In genomic region chr16:18416837-18417236, GRCm38 (mm10) we compare ENCODE assay signal across 8 mouse cellular contexts. TPM values are rescaled to one million over a fixed set of nuclear protein-coding genes. Genes with fewer than 3 reads are reported as not detected.
A peak's percentile ranks its signal among the peaks of the same experiment; 100 is the strongest.
DNase-seq lines count a peak whose midpoint lies in the region; ATAC-seq and TF ChIP-seq lines count a peak whose summit lies in the region.

No protein-coding gene starts in this region.

- H3K27ac ChIP-seq in heart, embryonic 10.5 days: peak overlapping the region; percentile 56; the same call in 1 of the 2 replicates
- H3K27ac ChIP-seq in midbrain, embryonic 15.5 days: no peak overlapping the region
- no peak overlapping the region for H3K27ac ChIP-seq in midbrain, embryonic 11.5 days (ENCODE audit: low read depth, low read length)
- H3K27ac ChIP-seq in hindbrain, embryonic 15.5 days (replicated peaks): peak overlapping the region; percentile 2
- peak overlapping the region; percentile 76 for H3K27ac ChIP-seq in olfactory bulb, adult 2 months (ENCODE audit: insufficient read depth, low read depth, low read length)

- no peak overlapping the region for H3K9ac ChIP-seq in midbrain, embryonic 15.5 days
- no peak overlapping the region for H3K9ac ChIP-seq in midbrain, embryonic 11.5 days (ENCODE audit: low read length)
- no peak overlapping the region for H3K9ac ChIP-seq in hindbrain, embryonic 15.5 days

- WGBS in heart, embryonic 10.5 days: 82% methylated on average over 3 of the region's 3 CpGs
- WGBS in midbrain, embryonic 15.5 days: 84% methylated on average over 3 of the region's 3 CpGs
- WGBS in midbrain, embryonic 11.5 days: 88% methylated on average over 3 of the region's 3 CpGs
- WGBS in hindbrain, embryonic 15.5 days: 83% methylated on average over 3 of the region's 3 CpGs
- WGBS in olfactory bulb, adult 2 months: 51% methylated on average over 3 of the region's 3 CpGs

- peaks cover 26% of the 10 kb centered on the region for H3K4me1 ChIP-seq in heart, embryonic 10.5 days
- 0 out of 2 replicates have a peak, but pooled peaks cover under 1% of the 10 kb centered on the region for H3K4me1 ChIP-seq in midbrain, embryonic 15.5 days
- H3K4me1 ChIP-seq in midbrain, embryonic 11.5 days (ENCODE audit: control insufficient read depth, insufficient read depth, low read length): no peaks in the 10 kb centered on the region
- H3K4me1 ChIP-seq in hindbrain, embryonic 15.5 days (replicated peaks): peaks cover 6% of the 10 kb centered on the region
- H3K4me1 ChIP-seq in olfactory bulb, adult 2 months (ENCODE audit: control insufficient read depth, insufficient read depth, low read length): peaks cover 18% of the 10 kb centered on the region

- TF ChIP-seq CTCF in olfactory bulb, adult 2 months (IDR thresholded peaks at IDR 0.05; ENCODE audit: insufficient read depth, low read depth, low read length): no peak

- intact Hi-C loops in heart, postnatal 14 days (cut with DNase I): no loop called here

- no peak overlapping the region for H3K4me2 ChIP-seq in midbrain, embryonic 15.5 days
- H3K4me2 ChIP-seq in midbrain, embryonic 11.5 days: no peak overlapping the region
- H3K4me2 ChIP-seq in hindbrain, embryonic 15.5 days: no peak overlapping the region

- H3K36me3 ChIP-seq in heart, embryonic 10.5 days: peaks cover 57% of the 10 kb centered on the region
- 0 out of 2 replicates have a peak, but pooled peaks cover 3% of the 10 kb centered on the region for H3K36me3 ChIP-seq in midbrain, embryonic 15.5 days (replicated peaks)
- H3K36me3 ChIP-seq in midbrain, embryonic 11.5 days (ENCODE audit: control insufficient read depth, insufficient read depth, low read length): no peaks in the 10 kb centered on the region
- peaks cover 8% of the 10 kb centered on the region; the same call in 1 of the 2 replicates for H3K36me3 ChIP-seq in hindbrain, embryonic 15.5 days

- no peak overlapping the region for H3K4me3 ChIP-seq in heart, embryonic 10.5 days
- H3K4me3 ChIP-seq in midbrain, embryonic 15.5 days: no peak overlapping the region
- no peak overlapping the region for H3K4me3 ChIP-seq in midbrain, embryonic 11.5 days (ENCODE audit: low read depth, low read length)
- H3K4me3 ChIP-seq in hindbrain, embryonic 15.5 days: no peak overlapping the region
- H3K4me3 ChIP-seq in olfactory bulb, adult 2 months (ENCODE audit: insufficient read depth, low read depth, low read length): no peak overlapping the region

- H3K27me3 ChIP-seq in heart, embryonic 10.5 days (ENCODE audit: insufficient read depth, poor library complexity, severe bottlenecking): no peaks in the 10 kb centered on the region
- no peaks in the 10 kb centered on the region for H3K27me3 ChIP-seq in midbrain, embryonic 15.5 days (replicated peaks)
- no peaks in the 10 kb centered on the region for H3K27me3 ChIP-seq in midbrain, embryonic 11.5 days (ENCODE audit: control insufficient read depth, insufficient read depth, low read length)
- no peaks in the 10 kb centered on the region for H3K27me3 ChIP-seq in hindbrain, embryonic 15.5 days

- no peaks in the 10 kb centered on the region for H3K9me3 ChIP-seq in heart, embryonic 10.5 days
- no peaks in the 10 kb centered on the region for H3K9me3 ChIP-seq in midbrain, embryonic 15.5 days
- H3K9me3 ChIP-seq in midbrain, embryonic 11.5 days (ENCODE audit: control insufficient read depth, low read length): no peaks in the 10 kb centered on the region
- H3K9me3 ChIP-seq in hindbrain, embryonic 15.5 days: no peaks in the 10 kb centered on the region

- DNase-seq in heart, embryonic 10.5 days (ENCODE audit: low spot score): peak; percentile 76
- no peak for DNase-seq in heart, postnatal 14 days
- DNase-seq in midbrain, embryonic 11.5 days (ENCODE audit: low spot score, missing footprints): no peak
- no peak for DNase-seq in adrenal gland, postnatal 4 days (ENCODE audit: low spot score in 2 of 2)

- 0 out of 2 replicates have a peak, but pooled peaks have one; percentile 20 for ATAC-seq in midbrain, embryonic 15.5 days (replicated peaks)
- no peak for ATAC-seq in midbrain, embryonic 11.5 days (ENCODE audit: low FRiP score)
- no peak for ATAC-seq in hindbrain, embryonic 15.5 days (ENCODE audit: low FRiP score, low read depth)
- ATAC-seq in activated CD4-positive, CD25-positive, alpha-beta regulatory T cell, adult 4 months: no peak

- no peak for TF ChIP-seq POLR2A in olfactory bulb, adult 2 months (IDR thresholded peaks at IDR 0.05; ENCODE audit: insufficient read depth, low read depth, low read length)

RNA-seq across cellular contexts. Expression of gene Txnrd2, which starts 9.3 kb away (rescaled TPM):
- polyA plus RNA-seq in heart, embryonic 10.5 days (2016; fragmentation: Nextera tagmentation; extraction: Ambion mirVana): 40.1 and 47.7 TPM in 2 replicates
- total RNA-seq in heart, postnatal 14 days (2021): 10 to 100 TPM; 29.9 to 34.6 TPM
- polyA plus RNA-seq in midbrain, embryonic 15.5 days (2015; fragmentation: Nextera tagmentation; extraction: Ambion mirVana): 34.0 and 35.5 TPM in 2 replicates
- polyA plus RNA-seq in midbrain, embryonic 11.5 days (2014; fragmentation: Nextera tagmentation; extraction: Ambion mirVana): 21.0 and 22.7 TPM in 2 replicates
- 31.0 and 31.7 TPM in 2 replicates for polyA plus RNA-seq in hindbrain, embryonic 15.5 days (2015; fragmentation: Nextera tagmentation; extraction: Ambion mirVana)
- polyA plus RNA-seq in olfactory bulb, adult 2 months (2012; ENCODE audit: insufficient read depth, insufficient read length, low replicate concordance, missing spikeins): not detected in 2 replicates
- 10 to 100 TPM; 16.2 to 21.6 TPM for polyA plus RNA-seq in activated CD4-positive, CD25-positive, alpha-beta regulatory T cell, adult 4 months (2017; shearing (Covaris generic))
- total RNA-seq in adrenal gland, postnatal 4 days (2021): 10 to 100 TPM; 60.2 to 67.6 TPM

RNA-seq across cellular contexts. Expression of gene Comt, which starts 9.8 kb away (rescaled TPM):
- polyA plus RNA-seq in heart, embryonic 10.5 days (2016; fragmentation: Nextera tagmentation; extraction: Ambion mirVana): 83.5 and 102 TPM in 2 replicates
- 100 to 1,000 TPM; 119 to 127 TPM for total RNA-seq in heart, postnatal 14 days (2021)
- 104 and 107 TPM in 2 replicates for polyA plus RNA-seq in midbrain, embryonic 15.5 days (2015; fragmentation: Nextera tagmentation; extraction: Ambion mirVana)
- polyA plus RNA-seq in midbrain, embryonic 11.5 days (2014; fragmentation: Nextera tagmentation; extraction: Ambion mirVana): 50.8 and 52.5 TPM in 2 replicates
- 106 and 113 TPM in 2 replicates for polyA plus RNA-seq in hindbrain, embryonic 15.5 days (2015; fragmentation: Nextera tagmentation; extraction: Ambion mirVana)
- not detected in 2 replicates for polyA plus RNA-seq in olfactory bulb, adult 2 months (2012; ENCODE audit: insufficient read depth, insufficient read length, low replicate concordance, missing spikeins)
- polyA plus RNA-seq in activated CD4-positive, CD25-positive, alpha-beta regulatory T cell, adult 4 months (2017; shearing (Covaris generic)): 10 to 100 TPM; 45.6 to 60.6 TPM
- total RNA-seq in adrenal gland, postnatal 4 days (2021): 100 to 1,000 TPM in 1 of 2 experiments, 10 to 100 TPM in 1; 99.0 to 129 TPM

Comparison
In these comparisons a context has a peak if more than half of its experiments do, and no peak if none do; other contexts are left out.
1. H3K27ac ChIP-seq: peak in heart, embryonic 10.5 days (single experiment), hindbrain, embryonic 15.5 days (single experiment) and olfactory bulb, adult 2 months (single experiment); none in midbrain, embryonic 15.5 days (single experiment) and midbrain, embryonic 11.5 days (single experiment).